Mouse (Mus musculus) cerebellum, postnatal 4 days (tissue): ENCODE measurements around the gene Tmem108.

Experiments used
- DNase-seq, 2 experiments: peaks; one replicate each; pipeline ENCODE4 v3.0.0; 2022; ENCODE audit warnings: low spot score in 2 of 2, mixed read lengths in 1 of 2

The Tmem108 gene

GRCm38 (mm10) chr9:103761647-103762084, at the start of gene Tmem108:
Gene Tmem108 (minus strand): TSS chr9:103761837.
- DNase-seq = peak; percentile 85 to 90

GRCm38 (mm10) chr9:103789029-103789428, 27.4 kb upstream of the Tmem108 start:
- DNase-seq = no peak

- no peak for DNase-seq
Measured at GRCm38 (mm10) chr9:103784156-103784555, 22.5 kb upstream of the Tmem108 start.

- DNase-seq = no peak
Measured at GRCm38 (mm10) chr9:103783276-103783675, 21.6 kb upstream of the Tmem108 start.

- no peak for DNase-seq
Measured at GRCm38 (mm10) chr9:103782306-103782705, 20.7 kb upstream of the Tmem108 start.

GRCm38 (mm10) chr9:103781407-103781806, 19.8 kb upstream of the Tmem108 start:
- no peak for DNase-seq

- DNase-seq = no peak
Measured at GRCm38 (mm10) chr9:103780598-103780997, 19.0 kb upstream of the Tmem108 start.

GRCm38 (mm10) chr9:103778185-103778584, 16.5 kb upstream of the Tmem108 start:
- DNase-seq = no peak

GRCm38 (mm10) chr9:103761151-103761571, 476 bp downstream of the Tmem108 start:
- no peak for DNase-seq

GRCm38 (mm10) chr9:103760356-103760755, 1.3 kb downstream of the Tmem108 start:
- no peak for DNase-seq

GRCm38 (mm10) chr9:103759829-103760228, 1.8 kb downstream of the Tmem108 start:
- no peak for DNase-seq

- peak; percentile 57 to 84 for DNase-seq
Measured at GRCm38 (mm10) chr9:103758930-103759695, 2.5 kb downstream of the Tmem108 start.

- DNase-seq = no peak
Measured at GRCm38 (mm10) chr9:103758246-103758645, 3.4 kb downstream of the Tmem108 start.

- no peak for DNase-seq
Measured at GRCm38 (mm10) chr9:103752618-103753017, 9.0 kb downstream of the Tmem108 start.

GRCm38 (mm10) chr9:103751568-103751967, 10.1 kb downstream of the Tmem108 start:
- DNase-seq = no peak

GRCm38 (mm10) chr9:103750491-103750890, 11.1 kb downstream of the Tmem108 start:
- DNase-seq = no peak

- DNase-seq = no peak
Measured at GRCm38 (mm10) chr9:103746598-103746997, 15.0 kb downstream of the Tmem108 start.

- DNase-seq = no peak
Measured at GRCm38 (mm10) chr9:103740145-103740544, 21.5 kb downstream of the Tmem108 start.

- no peak for DNase-seq
Measured at GRCm38 (mm10) chr9:103739062-103739461, 22.6 kb downstream of the Tmem108 start.

- no peak for DNase-seq
Measured at GRCm38 (mm10) chr9:103729716-103730115, 31.9 kb downstream of the Tmem108 start.

GRCm38 (mm10) chr9:103726751-103727462, 34.7 kb downstream of the Tmem108 start:
- no peak for DNase-seq

GRCm38 (mm10) chr9:103725497-103725896, 36.1 kb downstream of the Tmem108 start:
- DNase-seq = no peak

GRCm38 (mm10) chr9:103721486-103721885, 40.2 kb downstream of the Tmem108 start:
- no peak for DNase-seq
